Mouse (Mus musculus) erythroblast, embryonic 14.5 days (primary cell): ENCODE measurements around the gene Tmem238l.

Experiments used
- GATA1 ChIP-seq: IDR thresholded peaks from 2 replicates; pipeline ENCODE4 v1.6.1; 2012; ENCODE audit warnings: low read length, inconsistent platforms, mixed read lengths
- TAL1 ChIP-seq: IDR thresholded peaks from 3 replicates; pipeline ENCODE4 v1.6.1; 2012; ENCODE audit warnings: low read length, inconsistent platforms, mixed read lengths

- TF ChIP-seq GATA1, result no peak
- no peak for TF ChIP-seq TAL1
Observed at GRCm38 (mm10) chr11:67008528-67008927, 52.1 kb downstream of the Tmem238l start.
